Mouse (Mus musculus): ENCODE measurements around the gene Xpo4.
"Not testable (repeated sequence)": the region's sequence is repeated elsewhere in the genome, so short reads cannot be mapped to it uniquely, and the experiment has no call there.

Xpo4 gene

GRCm38 (mm10) chr14:57664822-57665627 lies at the start of gene Xpo4:
TSS of gene Xpo4 (minus strand) at chr14:57665430.
- DNase-seq = peak; percentile 80 to 85

- no peak for DNase-seq
These were observed 47.7 kb upstream of the Xpo4 start for GRCm38 (mm10) chr14:57712884-57713283.

GRCm38 (mm10) chr14:57711059-57711458 lies 45.8 kb upstream of the Xpo4 start:
- no peak for DNase-seq

GRCm38 (mm10) chr14:57709171-57709570 lies 43.9 kb upstream of the Xpo4 start:
- no peak for DNase-seq

DNA sequence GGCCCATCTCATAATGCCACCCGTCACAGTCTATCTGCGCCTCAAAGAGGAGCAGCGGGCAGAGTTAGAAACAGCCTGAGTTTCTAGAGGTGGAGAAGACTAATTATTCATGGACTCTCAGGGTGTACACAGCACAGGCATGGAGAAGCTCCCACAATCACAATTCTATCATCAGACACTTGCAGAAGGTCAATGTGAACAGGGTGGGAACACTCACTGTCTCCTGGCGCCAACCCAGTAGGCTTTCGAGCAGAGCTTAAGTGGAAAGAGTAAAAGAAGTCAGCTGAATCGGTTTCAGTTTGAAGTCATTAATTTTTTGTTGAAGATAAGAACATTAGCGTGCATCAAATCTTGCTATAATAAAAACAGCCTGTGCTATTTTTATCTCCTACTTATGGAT lies 43.4 kb upstream of the Xpo4 start:
- no peak for DNase-seq

DNA sequence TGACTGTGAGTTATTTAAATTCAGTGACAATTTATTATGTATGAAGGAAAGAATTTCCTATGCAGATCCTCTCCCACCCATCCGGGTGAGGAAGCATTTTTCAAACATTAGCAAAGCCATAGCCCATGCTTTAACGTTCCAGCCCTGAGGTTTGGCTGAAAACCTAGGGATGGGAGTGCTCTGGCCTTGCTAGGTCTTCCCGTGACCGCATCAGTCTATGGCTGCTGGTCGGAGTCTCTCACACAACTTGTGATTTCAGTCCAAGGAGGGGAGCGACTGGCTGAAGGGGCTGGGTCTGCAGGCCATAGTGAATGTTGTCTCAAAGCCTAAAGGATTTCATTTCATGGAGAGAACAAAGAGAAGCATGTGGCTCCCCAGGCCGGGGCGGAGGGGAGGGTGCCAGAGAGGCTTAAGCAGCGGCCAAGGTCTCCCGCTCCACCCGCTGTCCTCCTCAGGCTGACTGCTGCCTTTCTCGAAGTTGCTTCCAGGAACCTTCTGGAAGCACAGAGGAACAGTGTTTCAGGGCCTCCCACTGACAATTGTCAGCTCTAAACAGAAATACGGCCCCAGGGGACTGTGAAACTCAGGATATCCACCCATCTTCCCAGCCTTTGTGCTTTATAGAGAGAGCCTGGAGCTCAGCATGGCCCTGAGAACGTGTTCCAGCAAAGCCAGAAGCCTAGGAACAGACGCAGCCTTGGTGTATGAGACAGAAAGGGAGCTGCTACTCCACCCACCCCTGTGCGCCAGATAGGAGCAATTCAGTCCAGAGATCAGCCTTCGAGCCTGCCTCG lies 42.1 kb upstream of the Xpo4 start:
- no peak for DNase-seq

- DNase-seq = no peak
These were observed 41.5 kb upstream of the Xpo4 start for GRCm38 (mm10) chr14:57706760-57707099.

GRCm38 (mm10) chr14:57705759-57706158 lies 40.5 kb upstream of the Xpo4 start:
- no peak for DNase-seq

DNA sequence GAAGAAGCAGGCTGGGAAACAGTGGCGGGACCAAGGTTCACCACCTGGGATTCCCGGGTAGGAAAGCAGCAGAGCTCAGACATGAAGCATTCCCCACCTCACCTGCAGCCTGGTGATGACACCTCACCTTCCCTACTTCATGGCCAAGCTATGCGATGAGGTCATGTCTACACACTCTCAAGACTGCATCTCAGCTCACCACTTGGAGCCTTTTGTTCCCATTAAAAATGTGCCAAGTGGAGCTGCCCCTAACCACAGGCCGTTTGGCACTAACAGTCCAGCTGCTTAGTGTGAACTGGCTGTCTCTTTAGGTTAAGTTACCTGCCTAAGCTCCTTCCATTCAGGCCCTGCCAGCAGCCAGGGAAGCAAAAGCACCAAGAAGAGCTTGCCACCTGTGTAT lies 39.8 kb upstream of the Xpo4 start:
- DNase-seq = no peak

GRCm38 (mm10) chr14:57701915-57702477 lies 36.8 kb upstream of the Xpo4 start:
- DNase-seq = no peak

DNA sequence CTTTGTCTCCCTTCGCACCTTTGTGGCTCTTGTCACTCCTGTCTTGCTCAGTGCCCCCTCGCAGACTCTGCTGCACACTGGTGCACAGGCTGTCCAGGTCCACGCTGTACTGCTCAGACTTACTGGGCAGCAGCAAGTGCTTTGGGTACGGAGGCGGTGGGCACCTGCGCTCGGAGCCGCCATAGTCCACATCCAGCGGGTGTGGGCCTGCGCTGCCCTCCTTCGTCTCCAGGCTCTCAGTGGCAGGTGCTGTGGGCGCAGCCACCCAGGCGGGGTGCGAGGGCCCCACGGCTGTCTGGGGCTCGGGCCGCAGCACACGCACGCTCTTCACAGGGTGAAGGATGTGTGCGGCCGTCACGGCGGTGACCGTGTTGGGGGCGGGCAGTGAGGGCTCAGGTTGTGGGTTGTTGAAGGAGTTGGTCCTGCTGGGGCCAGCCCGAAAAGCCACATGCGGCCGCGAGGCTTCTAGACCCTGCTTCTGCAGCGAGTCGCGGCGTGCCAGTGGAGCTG lies 34.3 kb upstream of the Xpo4 start:
- DNase-seq = no peak

GRCm38 (mm10) chr14:57699016-57699415 lies 33.8 kb upstream of the Xpo4 start:
- DNase-seq = no peak

DNA sequence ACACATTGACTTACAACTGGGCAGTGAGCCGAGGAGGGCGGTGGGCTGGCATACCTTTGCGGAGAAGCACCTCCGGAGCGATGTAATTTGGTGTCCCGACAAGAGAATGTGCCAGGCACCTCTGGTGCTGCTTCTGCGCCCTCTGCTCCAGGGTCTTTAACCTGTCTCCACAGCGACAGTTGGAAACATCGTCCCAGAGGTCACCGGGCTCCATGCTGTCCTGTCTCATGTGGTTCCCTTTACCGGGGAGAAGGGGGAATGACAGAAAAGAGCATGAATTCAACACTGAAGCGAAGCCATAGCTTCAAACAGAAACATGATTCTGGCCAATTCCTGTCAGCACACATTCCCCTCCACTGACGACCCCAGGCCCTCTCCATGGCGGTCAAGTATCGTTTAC lies 30.8 kb upstream of the Xpo4 start:
- no peak for DNase-seq

- no peak for DNase-seq
These were observed 30.3 kb upstream of the Xpo4 start for GRCm38 (mm10) chr14:57695550-57695949.

GRCm38 (mm10) chr14:57694246-57694645 lies 29.0 kb upstream of the Xpo4 start:
- DNase-seq = no peak

DNA sequence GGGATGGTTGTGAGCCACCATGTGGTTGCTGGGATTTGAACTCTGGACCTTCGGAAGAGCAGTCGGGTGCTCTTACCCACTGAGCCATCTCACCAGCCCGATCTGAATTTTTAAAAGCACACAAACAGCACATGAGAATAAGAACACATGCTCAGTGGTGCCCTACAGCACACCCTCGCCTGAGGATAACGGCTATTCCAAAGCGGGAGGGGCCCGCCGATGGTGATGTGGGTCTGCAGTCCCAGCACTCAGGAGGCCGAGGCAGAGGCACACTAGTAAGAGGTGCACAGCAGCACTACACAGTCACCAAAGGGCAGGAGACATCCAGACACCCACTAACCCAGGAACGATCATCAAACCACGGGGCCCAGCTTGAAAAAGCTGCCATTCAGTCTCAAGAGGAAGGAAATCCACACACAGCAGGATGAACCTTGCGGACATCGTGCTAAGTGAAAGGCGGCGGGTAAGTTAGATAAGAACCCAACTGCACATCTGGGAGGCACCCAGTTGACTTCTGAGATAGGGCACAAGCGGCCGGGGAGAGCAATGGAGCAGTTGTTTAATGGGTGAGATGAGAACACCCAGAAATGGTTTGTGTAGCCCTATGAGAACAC lies 27.4 kb upstream of the Xpo4 start:
- no peak for DNase-seq

DNA sequence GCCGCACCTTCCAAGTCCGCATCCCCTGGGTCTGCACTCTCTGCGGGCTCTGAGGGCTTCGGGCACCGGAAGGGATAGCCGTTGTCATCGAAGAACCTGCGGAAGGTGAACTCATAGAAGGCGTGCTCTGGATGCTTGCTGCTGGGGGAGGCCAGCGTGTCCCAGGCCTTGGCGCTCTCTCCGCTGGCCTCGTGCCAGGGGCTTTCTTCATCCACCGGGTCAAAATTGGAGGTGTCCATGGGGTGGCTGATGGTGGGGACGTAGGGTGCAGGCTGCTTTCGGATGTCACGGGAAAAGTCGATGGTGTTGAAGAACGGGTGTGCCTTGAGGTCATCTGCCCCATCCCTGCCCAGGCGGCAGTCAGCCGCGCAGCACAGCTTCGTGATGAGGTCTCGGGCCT lies 26.1 kb upstream of the Xpo4 start:
- no peak for DNase-seq

DNA sequence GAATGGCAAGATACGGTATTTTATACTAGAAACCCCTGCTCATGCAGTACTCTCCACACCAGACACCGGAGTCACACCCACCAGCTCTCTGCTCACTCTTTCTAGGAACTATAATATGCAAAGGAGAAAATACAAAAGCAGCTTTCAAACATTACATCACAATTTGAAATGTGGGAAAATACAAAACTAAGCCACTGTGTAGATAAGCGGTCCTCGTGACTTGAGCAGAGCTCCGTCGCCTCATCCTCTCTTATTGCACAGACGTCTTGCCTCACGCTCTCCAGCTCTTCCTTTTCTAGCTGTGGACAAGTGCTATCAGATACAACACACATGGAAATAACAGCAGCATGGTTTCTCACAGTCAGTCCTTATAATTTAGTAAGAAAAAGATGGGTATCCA lies 25.5 kb upstream of the Xpo4 start:
- DNase-seq = no peak

- DNase-seq = not testable (repeated sequence)
These were observed 22.8 kb upstream of the Xpo4 start for GRCm38 (mm10) chr14:57688066-57688465.

- DNase-seq = no peak
These were observed 22.2 kb upstream of the Xpo4 start for GRCm38 (mm10) chr14:57687441-57687840.

GRCm38 (mm10) chr14:57686647-57687046 lies 21.4 kb upstream of the Xpo4 start:
- no peak for DNase-seq

GRCm38 (mm10) chr14:57684579-57684978 lies 19.3 kb upstream of the Xpo4 start:
- DNase-seq = peak; percentile 56 to 64

DNA sequence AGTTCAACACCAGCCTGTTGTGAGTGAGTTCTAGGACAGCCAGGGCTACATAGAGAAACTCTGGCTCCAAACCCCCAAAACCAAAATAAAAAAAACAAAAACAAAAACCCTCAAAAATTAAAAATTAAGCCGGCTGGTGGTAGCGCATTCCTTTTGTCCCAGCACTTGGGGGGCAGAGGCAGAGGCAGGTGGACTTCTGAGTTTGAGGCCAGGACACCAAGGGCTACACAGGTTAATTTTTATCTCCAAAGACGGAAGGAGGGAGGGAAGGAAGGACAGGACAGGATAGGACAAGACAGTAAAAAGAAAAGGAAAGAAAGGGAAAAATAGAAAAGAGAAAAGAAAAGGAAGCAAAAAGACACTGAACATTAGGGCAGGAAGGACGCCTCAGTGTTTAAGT lies 17.5 kb upstream of the Xpo4 start:
- DNase-seq = no peak

Data from thymus, postnatal 36 days (tissue).